Mouse (Mus musculus) cerebellum, adult 18-20 months (tissue): ENCODE results near the gene Aifm1.

Experiments used
- DNase-seq, 2 experiments: peaks; one replicate each; pipeline ENCODE4 v3.0.0; 2021

Aifm1 gene

DNA sequence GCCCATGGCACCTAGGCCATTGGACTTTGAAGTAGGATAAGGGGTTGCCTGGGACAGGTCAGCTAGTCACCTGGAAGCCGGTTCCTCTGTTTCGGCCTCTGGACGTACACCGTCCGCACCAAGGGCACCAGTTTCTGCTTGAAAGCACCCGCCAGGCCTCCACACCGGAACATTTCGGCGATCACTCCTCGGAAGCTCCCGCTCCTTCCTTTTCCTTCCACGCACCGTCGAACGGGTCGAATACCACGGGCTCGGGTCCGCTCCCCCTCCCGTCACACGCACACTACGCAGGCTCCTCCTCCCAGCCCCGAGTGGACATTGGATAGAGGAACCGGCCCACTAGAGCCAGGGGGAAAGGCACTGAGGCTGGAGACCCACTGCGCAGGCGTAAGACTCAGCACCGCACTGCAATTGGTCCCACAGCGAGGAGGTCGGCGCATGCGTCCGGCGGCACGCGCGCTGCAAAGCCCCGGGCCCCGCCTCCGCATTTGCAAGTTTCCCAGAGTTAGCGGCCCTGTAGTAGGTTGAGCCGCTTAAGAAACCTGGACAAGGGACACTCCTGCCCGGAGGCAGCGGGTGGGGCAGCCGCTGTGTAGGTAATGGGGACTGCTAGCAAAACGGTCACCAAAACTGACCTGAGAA is at the start of gene Aifm1:
TSS of gene Aifm1 (minus strand) at position 398 of the 642 bp plus-strand sequence.
- peak; percentile 89 to 93 for DNase-seq

DNA sequence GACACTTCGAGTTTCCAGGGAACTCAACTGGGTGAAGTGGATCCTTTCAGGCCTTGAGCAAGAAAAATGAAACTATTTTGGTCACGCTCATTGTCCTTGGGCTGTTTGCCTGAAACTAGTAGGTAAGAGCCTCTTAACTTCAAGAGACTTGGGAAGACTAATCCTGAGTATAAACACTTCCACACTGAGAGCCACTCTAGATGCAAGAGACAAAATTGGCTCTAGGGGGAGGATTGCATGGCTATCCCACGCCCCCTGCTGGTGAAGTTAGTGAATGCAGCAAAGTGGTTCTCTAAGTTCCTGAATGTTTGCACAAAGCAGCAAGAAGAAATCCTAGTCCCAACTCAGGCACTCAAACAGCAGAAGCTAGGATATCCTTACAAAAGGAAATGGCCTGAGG is 18.8 kb upstream of the Aifm1 start:
- peak; percentile 64 to 77 for DNase-seq

DNA sequence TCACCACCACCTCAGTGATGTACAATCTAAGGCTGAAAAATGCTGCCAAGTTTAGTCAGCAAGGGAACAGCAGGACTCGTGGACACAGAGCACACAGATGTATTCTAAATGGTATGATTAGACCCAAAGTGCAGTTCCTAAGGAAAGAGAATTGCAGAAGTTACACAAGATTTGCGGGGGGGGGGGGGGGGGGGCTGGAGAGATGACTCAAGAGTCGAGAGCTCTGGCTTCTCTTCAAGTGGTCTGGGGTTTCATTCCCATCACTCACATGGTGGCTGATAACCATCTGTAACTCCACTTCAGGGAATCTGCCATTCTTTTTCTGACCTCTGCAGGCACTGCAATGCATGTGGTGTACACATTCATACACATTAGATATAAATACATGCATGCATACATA is 13.1 kb upstream of the Aifm1 start:
- DNase-seq: no peak

DNA sequence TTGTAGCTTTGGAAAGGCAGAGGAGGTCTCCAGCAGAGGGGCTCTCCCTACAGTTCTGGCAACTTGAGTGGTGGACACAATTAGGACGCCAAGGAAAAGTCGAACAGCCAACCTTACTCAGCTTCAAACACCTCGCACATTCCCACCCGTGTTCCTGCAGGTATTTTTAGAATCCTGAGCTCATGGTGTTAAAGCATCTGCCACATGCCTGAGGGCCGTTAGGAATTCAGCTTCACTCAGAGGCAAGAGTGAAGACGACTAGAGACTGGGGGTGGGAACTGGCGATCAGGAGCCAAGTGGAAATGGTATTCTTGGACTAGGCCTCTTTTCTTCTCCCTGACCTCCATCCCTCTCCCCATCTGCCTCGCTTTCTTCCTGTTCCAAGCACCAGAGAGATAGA is 12.5 kb upstream of the Aifm1 start:
- peak in 1 of 2 experiments; percentile 40 for DNase-seq

DNA sequence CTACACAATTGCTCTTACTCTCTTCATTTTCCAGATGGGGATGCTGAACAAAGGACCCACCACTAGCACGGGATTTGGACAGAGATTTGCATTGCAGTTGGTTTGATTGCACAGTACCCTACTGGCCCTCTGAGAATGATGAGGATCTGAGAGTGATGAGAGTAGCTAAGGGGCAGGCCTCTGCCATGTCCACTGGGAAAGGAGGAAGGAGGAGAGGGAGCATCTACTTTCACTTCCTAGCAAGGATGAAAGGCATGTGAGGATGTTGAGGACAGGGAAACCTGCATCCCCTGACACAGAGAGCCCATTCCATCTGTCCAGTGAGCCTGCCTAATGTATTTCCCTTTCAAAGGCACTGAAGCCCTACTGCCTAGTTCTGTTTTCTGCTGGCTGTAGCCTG is 12.0 kb upstream of the Aifm1 start:
- no peak for DNase-seq

DNA sequence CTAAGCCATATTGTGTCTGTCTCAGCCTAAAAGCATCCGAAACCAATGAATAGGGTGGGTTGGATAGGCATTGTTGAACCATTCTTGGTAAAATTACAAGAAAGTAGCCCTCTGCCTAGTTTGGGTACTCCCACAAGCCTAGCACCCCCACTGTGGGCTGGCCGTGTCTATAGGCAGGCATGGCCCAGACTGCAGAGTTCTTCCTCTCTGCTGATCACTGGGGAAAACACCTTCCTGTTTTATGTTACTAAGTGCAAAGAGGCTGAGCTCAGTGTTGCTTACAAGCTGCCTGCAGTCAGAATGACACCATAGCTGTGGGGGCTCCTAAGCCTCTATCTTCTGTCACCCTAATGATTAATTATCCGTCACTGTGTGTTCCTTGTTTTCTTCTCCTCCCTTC is 10.1 kb upstream of the Aifm1 start:
- DNase-seq: no peak

DNA sequence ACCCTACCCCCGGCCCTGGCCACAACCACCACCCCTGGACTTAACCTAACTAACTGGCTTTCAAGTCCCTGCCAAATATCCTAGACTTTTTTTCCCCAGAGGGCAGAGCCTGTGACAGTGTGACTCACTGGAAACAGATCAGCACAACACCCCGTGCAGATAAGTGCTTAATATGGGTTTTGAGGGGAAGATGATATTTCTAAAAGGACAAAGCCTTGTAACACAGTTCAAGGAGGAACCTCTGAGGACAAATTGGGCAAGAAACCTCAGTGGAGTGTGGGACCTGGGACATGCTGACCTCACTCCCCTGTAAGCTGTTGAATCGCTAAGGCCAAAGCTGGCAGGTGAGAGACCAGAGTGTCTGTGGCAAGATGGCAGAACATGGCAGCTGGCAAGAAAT is 8.3 kb upstream of the Aifm1 start:
- no peak for DNase-seq

DNA sequence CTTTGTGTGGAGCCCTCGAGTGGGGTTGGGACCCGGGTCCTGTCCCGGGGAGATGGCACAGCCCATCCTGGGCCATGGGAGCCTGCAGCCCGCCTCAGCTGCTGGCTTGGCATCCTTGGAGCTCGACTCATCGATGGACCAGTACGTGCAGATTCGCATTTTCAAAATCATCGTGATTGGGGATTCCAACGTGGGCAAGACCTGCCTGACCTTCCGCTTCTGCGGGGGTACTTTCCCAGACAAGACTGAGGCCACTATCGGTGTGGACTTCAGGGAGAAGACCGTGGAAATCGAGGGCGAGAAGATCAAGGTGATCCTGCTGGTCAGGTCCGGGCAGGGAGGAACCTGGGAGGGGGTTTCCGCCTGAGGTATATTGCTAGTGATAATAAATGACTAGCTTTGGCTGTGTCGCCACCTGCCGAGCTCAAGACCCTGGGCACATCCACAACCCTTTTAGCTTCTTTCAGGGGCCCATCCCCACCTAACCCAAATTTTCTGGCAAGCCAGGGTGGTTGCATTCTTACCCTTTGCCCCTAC is 6.3 kb upstream of the Aifm1 start:
- peak in 1 of 2 experiments; percentile 35 for DNase-seq

DNA sequence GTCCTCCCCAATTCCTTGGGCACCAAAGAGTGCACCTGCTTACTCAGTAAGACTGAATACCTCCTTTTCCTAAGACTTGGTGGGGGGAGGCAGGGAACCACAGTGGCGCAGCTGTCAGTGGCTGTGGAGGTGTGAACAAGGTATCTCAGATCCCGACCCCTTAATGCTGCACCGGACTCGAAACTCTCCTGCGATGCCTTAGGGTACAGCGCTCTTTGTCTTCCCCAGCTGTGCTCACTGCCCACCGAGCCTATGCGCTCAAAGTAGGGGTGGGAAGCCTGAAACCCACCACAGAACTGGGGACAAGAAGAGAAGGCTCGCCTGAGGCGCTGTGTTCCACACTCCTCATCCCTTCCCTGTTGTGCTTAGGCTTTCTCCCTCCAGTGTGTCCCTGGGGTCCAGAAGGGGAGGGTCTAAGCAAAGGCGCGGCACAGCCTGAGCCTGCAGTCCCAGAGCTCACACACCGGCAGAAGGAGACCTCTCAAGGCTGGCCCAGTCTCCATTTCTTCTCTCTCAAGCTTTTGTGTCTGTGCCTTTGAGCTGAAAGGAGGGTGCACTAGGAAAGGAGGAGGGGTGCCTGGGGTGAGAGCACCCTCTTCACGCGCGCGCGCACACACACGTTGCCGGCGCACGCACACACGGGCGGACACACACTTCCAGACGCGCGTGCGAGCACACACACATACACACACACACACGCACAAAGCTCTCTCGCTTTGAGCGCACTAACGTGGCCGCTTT is 5.6 kb upstream of the Aifm1 start, which contains the start of gene Rab33a:
TSS of gene Rab33a (plus strand) at position 478 of the 741 bp plus-strand sequence.
- DNase-seq: peak; percentile 57 to 66

DNA sequence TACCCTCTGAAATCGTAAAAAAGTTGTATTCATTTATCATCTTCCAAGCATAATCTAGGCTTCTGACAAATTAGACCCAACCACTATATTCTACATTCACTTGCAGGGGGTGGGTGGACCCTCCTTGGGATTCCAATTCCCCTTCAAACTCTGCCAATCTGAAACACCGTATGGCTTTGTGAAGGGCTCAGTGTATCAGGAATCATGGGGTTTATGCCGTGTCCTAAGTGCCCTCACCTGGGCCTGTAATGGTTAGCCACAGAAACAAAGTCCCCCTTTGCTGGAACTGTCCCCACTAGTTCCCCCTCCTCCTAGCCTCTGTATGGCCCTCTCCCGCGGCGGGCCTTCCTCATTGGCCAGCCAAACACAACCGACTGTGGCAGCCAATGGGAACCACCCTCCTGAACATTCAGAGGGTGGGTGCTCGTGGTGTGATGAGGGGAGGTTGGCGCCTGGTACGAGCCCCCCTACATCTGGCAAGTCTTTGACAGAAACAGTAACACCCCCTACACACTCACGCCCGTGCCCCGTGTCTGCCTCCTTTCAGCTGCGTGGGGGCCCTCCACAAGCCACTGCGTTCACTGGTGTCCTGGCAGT is 4.9 kb upstream of the Aifm1 start:
- DNase-seq: peak; percentile 40 to 41

DNA sequence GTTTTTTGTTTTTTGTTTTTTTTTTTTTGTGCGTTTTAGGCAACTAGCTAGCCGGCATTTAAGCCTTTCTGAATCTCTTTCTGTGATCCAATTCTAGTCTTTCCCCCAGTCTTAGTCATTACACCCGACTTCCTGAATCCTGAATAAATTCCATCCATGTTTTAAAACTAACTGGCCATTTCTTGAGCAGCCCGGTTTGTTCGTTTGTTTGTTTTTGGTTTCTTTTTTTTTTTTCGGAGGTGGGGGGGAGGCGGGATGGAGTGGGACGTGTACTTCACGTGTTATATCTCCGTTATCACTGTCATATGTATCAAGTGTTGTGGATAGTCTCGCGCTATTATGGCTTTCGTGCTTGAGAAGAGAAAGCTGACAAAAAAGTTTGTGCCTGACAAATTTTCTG is 461 bp upstream of the Aifm1 start:
- no peak for DNase-seq

DNA sequence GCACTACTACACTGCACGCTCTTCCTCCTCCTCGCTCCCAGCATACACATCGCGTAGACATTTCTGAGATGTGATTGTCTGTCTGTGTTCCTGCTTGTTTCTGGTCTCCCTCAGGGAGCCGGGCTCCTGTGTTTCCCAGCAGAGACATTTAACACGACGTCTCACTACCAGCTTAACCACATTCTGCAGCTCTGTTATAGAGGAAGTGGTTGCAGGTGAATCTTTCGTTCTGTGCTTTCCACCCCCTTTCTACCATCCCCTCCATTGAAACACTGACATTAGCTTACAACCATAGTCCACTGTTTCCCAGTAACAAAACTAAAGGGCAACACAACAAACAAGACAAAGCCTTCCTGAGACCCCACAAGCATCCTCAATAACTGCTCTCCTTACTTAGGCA is 19.6 kb downstream of the Aifm1 start:
- no peak for DNase-seq

DNA sequence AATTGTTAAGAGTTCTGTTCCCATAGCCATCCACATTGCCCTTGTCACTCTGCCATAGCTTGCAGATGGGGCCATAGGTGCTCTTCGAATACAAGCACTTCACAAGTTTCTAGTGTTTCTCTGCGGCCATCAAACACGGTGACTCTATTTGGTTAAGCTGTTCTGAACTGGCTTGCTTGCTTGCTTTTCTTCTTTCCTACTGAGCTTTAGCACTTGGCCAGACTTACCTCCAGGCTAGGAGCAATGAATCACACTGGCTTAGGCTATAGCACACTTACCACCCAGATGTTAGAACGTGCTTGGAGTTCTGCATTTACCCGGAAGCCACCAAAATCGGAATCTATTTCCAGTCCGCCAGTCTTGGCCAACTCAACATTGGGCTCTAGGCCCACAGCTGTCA is 31.7 kb downstream of the Aifm1 start:
- DNase-seq: no peak

DNA sequence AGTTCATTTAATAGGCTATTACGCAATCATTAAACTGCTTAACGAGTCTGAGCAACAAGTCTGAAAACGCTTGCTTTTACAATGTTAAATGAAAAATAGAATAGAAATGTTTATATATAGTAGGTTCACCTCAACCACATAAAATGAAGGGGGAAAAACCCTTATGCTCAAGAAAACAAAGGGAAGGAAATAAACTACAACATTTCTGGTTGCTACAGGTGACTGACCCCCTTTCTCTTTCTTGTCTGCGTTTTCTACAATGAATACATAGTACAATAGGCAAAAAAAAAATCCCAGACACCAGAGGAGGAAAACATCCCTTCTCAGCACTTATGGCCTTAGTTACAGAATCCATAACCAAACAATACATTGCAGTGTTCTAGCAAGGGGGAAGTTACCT is 32.3 kb downstream of the Aifm1 start:
- DNase-seq: no peak

DNA sequence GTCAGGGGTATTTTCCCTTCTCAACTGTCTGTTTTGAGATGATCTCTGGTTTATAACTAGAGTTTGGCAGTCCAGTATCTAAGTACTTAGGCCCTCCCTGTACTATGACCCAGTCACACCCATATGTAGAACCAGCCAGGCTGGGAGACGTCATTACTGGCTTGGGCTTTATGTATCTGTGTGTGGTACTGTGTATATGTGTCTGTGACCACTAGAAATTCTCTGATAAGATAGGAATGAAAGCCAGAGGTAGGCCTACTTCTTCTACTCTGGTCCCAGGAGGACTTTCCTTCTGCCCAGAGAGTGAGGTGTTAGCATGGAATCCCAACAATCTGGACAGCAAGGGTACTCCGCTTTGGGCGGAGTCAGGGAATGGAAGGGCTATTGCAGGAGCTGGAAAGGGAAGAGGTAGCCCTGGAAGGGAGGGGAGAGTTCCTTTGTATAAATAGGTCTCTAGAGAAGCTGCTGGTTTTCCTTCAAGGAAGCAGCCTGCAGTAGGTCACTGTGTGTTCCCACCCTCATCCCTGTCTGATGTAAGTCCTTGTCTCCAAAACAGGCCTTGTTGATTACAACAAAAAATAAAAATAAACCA is 45.9 kb downstream of the Aifm1 start:
- DNase-seq: no peak

DNA sequence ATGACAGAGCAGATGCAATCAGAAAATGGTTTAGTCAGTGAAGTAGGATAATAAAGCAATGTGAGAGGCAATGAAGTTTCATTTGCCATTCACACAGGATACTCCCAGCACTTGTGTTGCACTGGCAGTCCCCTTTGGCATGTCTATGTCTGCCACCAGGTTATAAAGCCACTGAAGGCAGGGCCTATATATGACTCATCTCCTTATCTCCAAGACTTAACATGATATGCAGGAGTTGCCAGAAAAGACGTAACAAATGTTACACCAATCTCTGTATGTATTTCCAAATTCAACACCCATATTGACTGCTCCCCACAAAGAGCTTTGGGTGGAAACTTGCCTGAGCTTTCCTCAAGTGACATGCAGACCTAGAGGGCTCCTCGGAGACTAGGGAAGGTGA is 47.2 kb downstream of the Aifm1 start:
- DNase-seq: no peak

DNA sequence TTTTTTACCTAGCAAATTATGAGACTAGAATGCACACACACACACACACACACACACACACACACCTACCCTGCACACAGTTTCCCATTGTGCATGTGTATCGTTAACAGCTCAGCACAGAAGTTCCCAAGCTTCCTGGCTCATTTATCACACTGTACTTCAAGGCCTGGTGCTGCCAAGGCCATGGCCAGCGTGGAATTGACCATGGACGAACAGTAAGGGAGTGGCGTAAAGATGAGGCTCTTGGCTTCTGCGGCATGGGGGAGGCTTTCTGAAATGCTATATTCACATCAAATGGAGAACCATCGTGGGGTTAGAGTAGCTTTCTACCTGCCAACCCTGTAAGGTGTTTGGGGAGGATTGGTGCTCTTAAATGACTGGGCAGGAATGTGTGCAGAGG is 48.9 kb downstream of the Aifm1 start:
- DNase-seq: no peak

DNA sequence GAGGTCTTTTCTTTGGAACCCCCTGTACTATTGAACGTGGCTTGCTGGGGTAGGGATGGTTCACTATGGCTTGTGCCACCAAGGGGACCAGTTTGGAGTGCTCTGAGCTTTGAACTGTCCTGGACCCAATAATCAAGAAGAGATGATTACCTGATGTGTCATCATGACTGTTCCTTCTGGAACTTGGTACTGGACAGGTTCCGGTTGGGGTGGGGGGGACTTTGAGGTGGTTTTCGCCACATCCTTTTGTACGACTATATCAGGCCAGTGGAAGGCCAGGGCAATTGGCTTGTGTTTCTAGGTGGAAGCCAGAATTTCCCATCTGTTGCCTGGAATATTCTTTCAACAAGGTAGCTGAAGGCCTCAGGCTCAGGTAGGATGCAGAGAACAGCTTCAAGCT is 49.7 kb downstream of the Aifm1 start:
- DNase-seq: no peak

DNA sequence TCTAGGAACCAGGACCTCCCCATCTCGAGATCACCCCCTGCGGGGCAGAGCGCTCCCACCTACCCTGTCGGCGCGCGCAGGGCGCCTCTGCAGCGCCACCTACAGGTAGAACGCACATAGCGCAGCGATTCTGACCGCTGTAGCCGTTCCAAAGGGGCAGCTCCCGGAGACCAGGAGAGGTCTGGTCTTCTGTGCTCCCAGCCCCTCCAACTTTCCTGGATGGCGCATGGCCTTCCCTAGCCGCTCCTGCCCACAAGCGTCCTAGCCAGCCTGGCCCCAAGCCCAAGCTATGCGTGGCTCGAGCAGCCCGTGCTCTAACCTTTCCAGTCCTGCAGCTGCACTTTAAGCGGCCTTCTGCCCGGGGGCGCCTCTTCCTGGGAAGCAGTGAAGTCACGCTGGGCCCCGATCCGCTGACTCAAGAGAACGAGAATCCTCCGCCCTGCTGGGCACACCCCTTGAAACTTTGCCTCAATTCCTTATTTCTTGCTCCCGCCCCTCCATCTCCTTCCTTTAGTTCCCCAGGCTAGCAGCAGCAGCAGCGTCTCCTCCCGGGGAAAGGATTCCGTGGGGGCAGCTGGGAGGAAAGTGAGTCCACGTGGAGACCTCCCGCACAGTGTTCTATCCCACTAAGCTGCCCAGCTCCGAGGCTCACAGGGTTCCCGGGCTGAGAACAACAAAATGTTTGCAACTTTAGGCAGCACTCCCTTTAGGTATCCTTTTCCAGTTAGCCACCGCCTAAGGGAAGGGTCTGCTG is 50.4 kb downstream of the Aifm1 start, which contains the start of gene Elf4:
TSS of gene Elf4 (minus strand) at position 379 of the 754 bp plus-strand sequence.
- peak; percentile 29 to 42 for DNase-seq

DNA sequence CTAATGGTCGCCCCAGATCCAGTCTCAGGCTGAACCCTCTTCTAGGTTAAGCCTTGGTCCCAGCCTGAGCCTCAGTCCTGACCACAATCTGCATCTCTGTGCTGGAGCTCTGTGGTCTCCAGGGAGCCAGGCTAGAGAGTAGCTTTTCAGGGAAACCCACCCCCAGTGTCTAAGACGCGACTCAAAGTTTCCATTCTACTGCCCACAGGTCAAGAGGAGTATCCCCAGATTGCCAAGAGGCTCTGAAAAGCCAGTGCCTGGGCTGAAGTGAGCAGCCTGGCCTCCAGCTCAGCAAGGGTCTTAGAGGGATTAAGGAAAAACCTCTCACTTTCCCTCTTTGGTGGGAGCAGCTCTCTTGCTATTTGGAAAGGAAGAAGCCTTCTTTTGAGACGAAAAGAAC is 51.1 kb downstream of the Aifm1 start:
- no peak for DNase-seq

DNA sequence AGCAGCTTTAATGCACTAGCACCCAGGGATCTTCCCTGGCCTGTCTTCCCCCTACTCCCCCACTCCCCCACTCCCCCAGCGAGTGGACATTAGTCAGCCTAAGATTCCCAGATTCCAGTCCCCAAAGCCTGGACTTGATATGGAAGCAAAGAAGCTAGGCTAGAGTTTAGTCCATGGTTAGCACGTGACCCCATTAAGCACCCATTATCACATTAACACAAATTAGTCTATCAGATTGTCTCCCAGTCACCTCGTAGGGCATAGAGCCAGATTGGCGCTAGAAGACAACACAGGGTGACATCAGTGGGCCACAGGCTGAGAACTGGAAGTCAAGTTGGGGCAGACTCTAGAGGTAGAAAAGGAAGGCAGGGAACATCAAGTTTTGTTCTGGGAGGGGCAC is 52.4 kb downstream of the Aifm1 start:
- DNase-seq: no peak

DNA sequence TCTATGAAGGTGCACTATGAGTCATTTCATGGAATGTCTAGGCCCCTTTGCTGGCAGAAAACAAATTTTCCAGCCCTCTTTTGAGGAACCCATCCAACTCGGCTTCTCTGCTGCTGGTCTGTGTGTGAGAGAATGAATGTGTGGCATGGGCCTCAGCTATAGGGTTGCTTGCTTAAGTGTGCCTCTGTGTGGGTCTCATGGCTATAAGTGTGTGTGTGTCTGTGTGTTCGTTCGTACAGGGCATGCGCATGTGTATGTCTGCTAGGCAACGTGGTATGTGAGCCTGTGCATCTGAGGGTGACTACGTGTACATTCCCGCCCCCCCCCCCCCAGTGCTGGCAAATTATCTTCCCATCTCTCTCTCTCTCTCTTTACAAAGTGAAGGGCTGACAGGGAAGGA is 52.9 kb downstream of the Aifm1 start:
- no peak for DNase-seq

DNA sequence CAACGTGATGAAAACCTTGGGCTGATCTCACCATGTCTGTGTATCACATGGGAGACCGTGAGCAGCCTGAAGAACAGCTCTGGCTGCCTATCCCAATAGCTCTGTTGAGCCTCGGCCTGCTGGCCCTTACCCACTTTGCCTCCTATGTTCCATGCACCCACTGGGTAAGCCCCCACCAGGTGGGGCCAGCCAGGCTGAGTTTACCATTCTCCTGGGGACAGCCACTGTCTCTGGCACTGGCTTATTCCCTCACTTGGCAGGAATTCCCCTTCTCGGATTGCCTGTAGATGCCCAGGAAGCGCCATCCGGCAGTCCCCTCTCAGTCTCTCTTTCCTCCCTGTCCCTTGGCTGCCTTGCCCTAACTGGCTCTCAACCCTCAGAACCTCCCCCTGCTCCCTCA is 56.4 kb downstream of the Aifm1 start:
- DNase-seq: no peak
